Comparison of ENCODE assay signal across 9 mouse cellular contexts in genomic region chrX:10650881-10651280, GRCm38 (mm10).
DNase-seq lines count a peak whose midpoint lies in the region; ATAC-seq and TF ChIP-seq lines count a peak whose summit lies in the region.
"Had no signal": no experiment of that assay in that cellular context is flagged by ENCODE, and none has a peak within 500 bp of the region (broad histone marks: within the 10 kb centered on the region; RNA-seq: fewer than 3 reads in every experiment).

No protein-coding gene starts in this region.

- no peaks in the 10 kb centered on the region for H3K9me3 ChIP-seq in kidney, embryonic 14.5 days (ENCODE audit: control insufficient read depth, low read length)
- H3K9me3 ChIP-seq: neural tube, embryonic 12.5 days had no signal

- H3K4me1 ChIP-seq in kidney, adult 2 months (ENCODE audit: control insufficient read depth, insufficient read depth, low read length) = no peaks in the 10 kb centered on the region
- H3K4me1 ChIP-seq in kidney, embryonic 14.5 days (ENCODE audit: control insufficient read depth, insufficient read depth, low read length) = no peaks in the 10 kb centered on the region
- H3K4me1 ChIP-seq: neural tube, embryonic 12.5 days had no signal

- no peak overlapping the region for H3K4me2 ChIP-seq in kidney, embryonic 14.5 days (replicated peaks; ENCODE audit: low read depth, low read length)
- H3K4me2 ChIP-seq: neural tube, embryonic 12.5 days had no signal

- no peaks in the 10 kb centered on the region for H3K36me3 ChIP-seq in kidney, adult 2 months (ENCODE audit: control insufficient read depth, insufficient read depth, low read length)
- H3K36me3 ChIP-seq in kidney, embryonic 14.5 days (ENCODE audit: control insufficient read depth, insufficient read depth, low read length) = no peaks in the 10 kb centered on the region
- H3K36me3 ChIP-seq: neural tube, embryonic 12.5 days had no signal

- no peak for ATAC-seq in kidney, embryonic 14.5 days (ENCODE audit: low FRiP score, low TSS enrichment)

- no peaks in the 10 kb centered on the region for H3K27me3 ChIP-seq in kidney, adult 2 months (replicated peaks; ENCODE audit: control insufficient read depth, insufficient read depth, low read length)
- H3K27me3 ChIP-seq in kidney, embryonic 14.5 days (ENCODE audit: control insufficient read depth, insufficient read depth, low read length) = no peaks in the 10 kb centered on the region
- H3K27me3 ChIP-seq: neural tube, embryonic 12.5 days had no signal

- H3K27ac ChIP-seq in kidney, adult 2 months (ENCODE audit: insufficient read depth, low read depth, low read length) = no peak overlapping the region
- H3K27ac ChIP-seq in kidney, embryonic 14.5 days (ENCODE audit: low read depth, low read length) = no peak overlapping the region
- H3K27ac ChIP-seq: neural tube, embryonic 12.5 days had no signal

- 22% methylated on average over 4 of the region's 4 CpGs for WGBS in kidney, adult 2 months
- 30% methylated on average over 4 of the region's 4 CpGs for WGBS in kidney, embryonic 14.5 days

- no peak for TF ChIP-seq CTCF in kidney, adult 2 months (conservative IDR thresholded peaks at IDR 0.05; ENCODE audit: insufficient read depth, insufficient read length, low read depth, low read length)

- H3K9ac ChIP-seq in kidney, embryonic 14.5 days (ENCODE audit: low read depth, low read length) = no peak overlapping the region
- H3K9ac ChIP-seq: neural tube, embryonic 12.5 days had no signal

- H3K4me3 ChIP-seq in kidney, adult 2 months (ENCODE audit: insufficient read depth, low read depth, low read length) = no peak overlapping the region
- H3K4me3 ChIP-seq in kidney, embryonic 14.5 days (ENCODE audit: low read length) = no peak overlapping the region
- H3K4me3 ChIP-seq: neural tube, embryonic 12.5 days had no signal

- no peak for TF ChIP-seq POLR2A in kidney, adult 2 months (IDR thresholded peaks at IDR 0.05; ENCODE audit: low read depth, low read length)

- peak; percentile 43 for DNase-seq in kidney, adult 2 months
- DNase-seq in 3T3-L1 (ENCODE audit: low read depth, low spot score) (peak; percentile 66), 416B (ENCODE audit: low read depth) (peak; percentile 24)
- DNase-seq in embryo, embryonic 11 days = peak; percentile 45
- DNase-seq in frontal cortex, postnatal 10 days (ENCODE audit: low spot score in 2 of 2) = no peak
- DNase-seq in right cerebral cortex, postnatal 10 days (ENCODE audit: low spot score in 2 of 2) = no peak
- DNase-seq: thymus, adult 18-20 months had no signal

Comparison
In these comparisons a context has a peak if more than half of its experiments do, and no peak if none do; other contexts are left out.
1. DNase-seq: peak in kidney, adult 2 months (single experiment), 3T3-L1 (single experiment), 416B (single experiment) and embryo, embryonic 11 days (single experiment); none in frontal cortex, postnatal 10 days (0 of 2) and right cerebral cortex, postnatal 10 days (0 of 2).